Mouse (Mus musculus): ENCODE measurements around the gene Mboat2.

The Mboat2 gene

GRCm38 (mm10) chr12:24859357-24859756, 28.7 kb downstream of the Mboat2 start:
- no peak for DNase-seq (ENCODE audit: extremely low spot score, low read depth, low spot score)

- DNase-seq (ENCODE audit: extremely low spot score, low read depth, low spot score) = no peak
These were observed 29.8 kb downstream of the Mboat2 start for GRCm38 (mm10) chr12:24860436-24860835.

- no peak for DNase-seq (ENCODE audit: extremely low spot score, low read depth, low spot score)
These were observed 33.1 kb downstream of the Mboat2 start for GRCm38 (mm10) chr12:24863762-24864161.

- DNase-seq (ENCODE audit: extremely low spot score, low read depth, low spot score) = no peak
These were observed 36.0 kb downstream of the Mboat2 start for GRCm38 (mm10) chr12:24866645-24867044.

GRCm38 (mm10) chr12:24868694-24869093, 38.0 kb downstream of the Mboat2 start:
- DNase-seq (ENCODE audit: extremely low spot score, low read depth, low spot score) = no peak

GRCm38 (mm10) chr12:24869231-24869630, 38.6 kb downstream of the Mboat2 start:
- DNase-seq (ENCODE audit: extremely low spot score, low read depth, low spot score) = no peak

GRCm38 (mm10) chr12:24870901-24871300, 40.2 kb downstream of the Mboat2 start:
- no peak for DNase-seq (ENCODE audit: extremely low spot score, low read depth, low spot score)

GRCm38 (mm10) chr12:24872264-24872663, 41.6 kb downstream of the Mboat2 start:
- no peak for DNase-seq (ENCODE audit: extremely low spot score, low read depth, low spot score)

GRCm38 (mm10) chr12:24872689-24873088, 42.0 kb downstream of the Mboat2 start:
- no peak for DNase-seq (ENCODE audit: extremely low spot score, low read depth, low spot score)

- DNase-seq (ENCODE audit: extremely low spot score, low read depth, low spot score) = no peak
These were observed 45.2 kb downstream of the Mboat2 start for GRCm38 (mm10) chr12:24875908-24876307.

- DNase-seq (ENCODE audit: extremely low spot score, low read depth, low spot score) = no peak
These were observed 46.6 kb downstream of the Mboat2 start for GRCm38 (mm10) chr12:24877231-24877630.

- no peak for DNase-seq (ENCODE audit: extremely low spot score, low read depth, low spot score)
These were observed 47.4 kb downstream of the Mboat2 start for GRCm38 (mm10) chr12:24878090-24878489.

- DNase-seq (ENCODE audit: extremely low spot score, low read depth, low spot score) = no peak
These were observed 48.2 kb downstream of the Mboat2 start for GRCm38 (mm10) chr12:24878735-24879362.

GRCm38 (mm10) chr12:24879613-24880029, 48.9 kb downstream of the Mboat2 start:
- DNase-seq (ENCODE audit: extremely low spot score, low read depth, low spot score) = no peak

- no peak for DNase-seq (ENCODE audit: extremely low spot score, low read depth, low spot score)
These were observed 52.6 kb downstream of the Mboat2 start for GRCm38 (mm10) chr12:24883279-24883678.

- no peak for DNase-seq (ENCODE audit: extremely low spot score, low read depth, low spot score)
These were observed 56.1 kb downstream of the Mboat2 start for GRCm38 (mm10) chr12:24886800-24887199.

- DNase-seq (ENCODE audit: extremely low spot score, low read depth, low spot score) = no peak
These were observed 58.8 kb downstream of the Mboat2 start for GRCm38 (mm10) chr12:24889371-24890051.

- DNase-seq (ENCODE audit: extremely low spot score, low read depth, low spot score) = no peak
These were observed 59.5 kb downstream of the Mboat2 start for GRCm38 (mm10) chr12:24890158-24890557.

- no peak for DNase-seq (ENCODE audit: extremely low spot score, low read depth, low spot score)
These were observed 60.2 kb downstream of the Mboat2 start for GRCm38 (mm10) chr12:24890684-24891459.

- no peak for DNase-seq (ENCODE audit: extremely low spot score, low read depth, low spot score)
These were observed 61.9 kb downstream of the Mboat2 start for GRCm38 (mm10) chr12:24892536-24892935.

- no peak for DNase-seq (ENCODE audit: extremely low spot score, low read depth, low spot score)
These were observed 63.2 kb downstream of the Mboat2 start for GRCm38 (mm10) chr12:24893777-24894468.

All from hindlimb bud, embryonic 11.5 days (tissue).